Mouse (Mus musculus) MEL (cell line): ENCODE data around the gene Srsf10.

Experiments
- CTCF ChIP-seq, 3 experiments: IDR thresholded peaks in 2 of 3; conservative IDR thresholded peaks in 1 of 3; 2 replicates each; pipeline ENCODE4 v1.5.1; 2011 to 2012; ENCODE audit warnings: low read length in 3 of 3, low read depth in 2 of 3, mild to moderate bottlenecking in 2 of 3, improper control_type of control experiment in 1 of 3, inconsistent platforms in 1 of 3, mixed read lengths in 1 of 3, moderate library complexity in 1 of 3; ENCODE audit not compliant: control insufficient read depth in 1 of 3, insufficient read depth in 1 of 3, poor library complexity in 1 of 3, severe bottlenecking in 1 of 3
- EP300 ChIP-seq, 2 experiments: IDR thresholded peaks; 2 replicates each; pipeline ENCODE4 v1.6.1; 2011; ENCODE audit warnings: improper control_type of control experiment in 2 of 2, low read length in 2 of 2, low read depth in 1 of 2, mild to moderate bottlenecking in 1 of 2
- HCFC1 ChIP-seq: IDR thresholded peaks from 2 replicates; pipeline ENCODE4 v1.6.1; 2012; ENCODE audit warnings: low read depth, mild to moderate bottlenecking, inconsistent platforms, low read length, improper control_type of control experiment, moderate library complexity
- JUND ChIP-seq: IDR thresholded peaks from 2 replicates; pipeline ENCODE4 v1.6.1; 2011; ENCODE audit warnings: low read depth, mild to moderate bottlenecking, improper control_type of control experiment, low read length
- MAFK ChIP-seq: IDR thresholded peaks from 2 replicates; pipeline ENCODE4 v1.6.1; 2011; ENCODE audit warnings: low read depth, mild to moderate bottlenecking, low read length, improper control_type of control experiment, borderline replicate concordance
- MAX ChIP-seq: IDR thresholded peaks from 2 replicates; pipeline ENCODE4 v1.6.1; 2011; ENCODE audit warnings: low read length, improper control_type of control experiment
- MXI1 ChIP-seq: IDR thresholded peaks from 2 replicates; pipeline ENCODE4 v1.6.1; 2011; ENCODE audit warnings: mild to moderate bottlenecking, low read depth, low read length, improper control_type of control experiment
- NRF1 ChIP-seq: IDR thresholded peaks from 2 replicates; pipeline ENCODE4 v1.6.1; 2014; ENCODE audit warnings: low read depth, mild to moderate bottlenecking, inconsistent platforms, low read length, improper control_type of control experiment, moderate library complexity; ENCODE audit not compliant: poor library complexity, insufficient read depth, severe bottlenecking
- POLR2A ChIP-seq, 2 experiments: IDR thresholded peaks; 2 replicates each; pipeline ENCODE4 v1.6.1; 2011 to 2012; ENCODE audit warnings: low read length in 2 of 2, mild to moderate bottlenecking in 2 of 2, control low read depth in 1 of 2, improper control_type of control experiment in 1 of 2, low read depth in 1 of 2, moderate library complexity in 1 of 2; ENCODE audit not compliant: control insufficient read depth in 1 of 2, insufficient read depth in 1 of 2, poor library complexity in 1 of 2
- POLR2AphosphoS2 ChIP-seq: IDR thresholded peaks from 2 replicates; pipeline ENCODE4 v1.6.1; 2011; ENCODE audit warnings: low read length, improper control_type of control experiment
- SIN3A ChIP-seq: IDR thresholded peaks from 2 replicates; pipeline ENCODE4 v1.6.1; 2012; ENCODE audit warnings: low read length, improper control_type of control experiment, inconsistent platforms
- TCF12 ChIP-seq: IDR thresholded peaks from 2 replicates; pipeline ENCODE4 v1.6.1; 2014; ENCODE audit warnings: low read depth, mild to moderate bottlenecking, inconsistent platforms, low read length, improper control_type of control experiment, moderate library complexity
- ZMIZ1 ChIP-seq: IDR thresholded peaks from 2 replicates; pipeline ENCODE4 v1.6.1; 2012; ENCODE audit warnings: low read depth, mild to moderate bottlenecking, inconsistent platforms, low read length, improper control_type of control experiment, moderate library complexity

GRCm38 (mm10) chr4:135896157-135896556 lies 40.6 kb downstream of the Srsf10 start:
- no peak for TF ChIP-seq MXI1
- TF ChIP-seq EP300 (IDR thresholded peaks at IDR 0.05; ENCODE audit: low read depth in 1 of 2, low read length in 2 of 2) = no peak
- no peak for TF ChIP-seq ZMIZ1
- no peak for TF ChIP-seq CTCF (IDR thresholded peaks at IDR 0.05 in 2 of 3, conservative IDR thresholded peaks at IDR 0.05 in 1 of 3; ENCODE audit: control insufficient read depth in 1 of 3, insufficient read depth in 1 of 3, low read depth in 2 of 3, low read length in 3 of 3, poor library complexity in 1 of 3, severe bottlenecking in 1 of 3)
- no peak for TF ChIP-seq POLR2AphosphoS2
- no peak; a peak in 1 of 4 replicates for TF ChIP-seq POLR2A (IDR thresholded peaks at IDR 0.05; ENCODE audit: control insufficient read depth in 1 of 2, insufficient read depth in 1 of 2, low read depth in 1 of 2, low read length in 2 of 2, poor library complexity in 1 of 2)
- TF ChIP-seq SIN3A = no peak; the same call in none of the 2 replicates
- no peak for TF ChIP-seq HCFC1
- TF ChIP-seq NRF1 = no peak
- no peak for TF ChIP-seq TCF12
- no peak for TF ChIP-seq JUND
- TF ChIP-seq MAX = no peak; the same call in 1 of the 2 replicates
- TF ChIP-seq MAFK = no peak
